Mouse (Mus musculus): Measurements from ENCODE around the gene Myo18a.

DNA sequence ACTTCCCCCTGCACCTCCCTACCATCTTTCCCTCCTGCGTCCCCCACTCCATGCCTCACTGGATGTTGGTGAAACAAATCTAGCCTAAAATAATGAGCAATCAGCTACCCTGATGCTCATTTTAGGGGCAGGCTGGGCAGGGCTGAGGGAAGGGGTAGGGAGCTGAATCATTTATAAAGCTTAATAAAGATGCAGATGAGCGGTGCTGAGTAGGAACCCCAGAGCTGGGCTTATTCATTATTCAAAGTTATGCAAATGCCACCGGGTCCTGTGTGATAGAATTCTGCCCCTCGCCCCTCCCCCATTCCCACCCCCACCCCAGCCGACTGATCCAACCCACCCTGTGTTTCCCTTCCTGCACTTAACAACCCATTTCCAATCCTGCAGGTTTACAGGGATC lies 112.2 kb downstream of the Myo18a start:
- no peak for TF ChIP-seq CTCF (IDR thresholded peaks at IDR 0.05; ENCODE audit: extremely low read depth, insufficient read depth, low read length)
- no peak for TF ChIP-seq POLR2A (IDR thresholded peaks at IDR 0.05; ENCODE audit: extremely low read depth, insufficient read depth, low read length)

Measured in cortical plate, adult 2 months (tissue).